Mouse (Mus musculus): ENCODE data around the gene Syt13. TPM values are rescaled to one million over a fixed set of nuclear protein-coding genes. Genes with fewer than 3 reads are reported as not detected.

Gene Syt13
- 163 TPM for polyA plus RNA-seq (2015; fragmentation: Illumina TruSeq; extraction: RNeasy Lipid Tissue Mini Kit (QIAGEN cat#74804); ENCODE audit: low read depth, low replicate concordance)

GRCm38 (mm10) chr2:92914933-92915553, at the start of gene Syt13:
Syt13 (plus strand) TSS chr2:92915098.

Other genes starting within 250 kb of the Syt13 start
- 6.5 TPM for gene Prdm11, start 131.1 kb downstream of the Syt13 start, polyA plus RNA-seq (2015; fragmentation: Illumina TruSeq; extraction: RNeasy Lipid Tissue Mini Kit (QIAGEN cat#74804); ENCODE audit: low read depth, low replicate concordance)